Mouse (Mus musculus) erythroblast, embryonic 14.5 days (primary cell): Measurements from ENCODE around the gene Hist2h4. TPM values are rescaled to one million over a fixed set of nuclear protein-coding genes. Genes with fewer than 3 reads are reported as not detected.

ENCODE experiments used
- H3K27me3 ChIP-seq: 2 replicates; pipeline ENCODE4 v1.6.1; 2012; ENCODE audit warnings: inconsistent platforms; ENCODE audit not compliant: control insufficient read depth
- H3K36me3 ChIP-seq: 2 replicates; pipeline ENCODE4 v1.6.1; 2012; ENCODE audit warnings: mild to moderate bottlenecking, inconsistent platforms; ENCODE audit not compliant: control insufficient read depth
- H3K4me1 ChIP-seq: 2 replicates; pipeline ENCODE4 v1.6.1; 2012; ENCODE audit warnings: inconsistent platforms; ENCODE audit not compliant: control insufficient read depth
- H3K4me3 ChIP-seq: replicated peaks from 2 replicates; pipeline ENCODE3; 2012; ENCODE audit warnings: moderate library complexity, mild to moderate bottlenecking, inconsistent platforms
- H3K9me3 ChIP-seq: 2 replicates; pipeline ENCODE4 v1.6.1; 2012; ENCODE audit warnings: low read length, inconsistent platforms, mixed read lengths; ENCODE audit not compliant: control insufficient read depth
- GATA1 ChIP-seq: IDR thresholded peaks from 2 replicates; pipeline ENCODE4 v1.6.1; 2012; ENCODE audit warnings: low read length, inconsistent platforms, mixed read lengths
- TAL1 ChIP-seq: IDR thresholded peaks from 3 replicates; pipeline ENCODE4 v1.6.1; 2012; ENCODE audit warnings: low read length, inconsistent platforms, mixed read lengths
- polyA plus RNA-seq: library from polyadenylated mRNA; stranded (reverse); fragments of >175 nt; gene quantifications from 2 replicates; pipeline ENCODE4 v1.2.3, GENCODE M21; 2012

The Hist2h4 gene
- polyA plus RNA-seq, 1 experiment: 7.2 TPM

GRCm38 (mm10) chr3:96263558-96264403 lies 670 bp upstream of the Hist2h4 start:
- no peak for TF ChIP-seq TAL1
- peaks cover 77% of the 10 kb centered on the region for H3K4me1 ChIP-seq
- peaks cover 18% of the 10 kb centered on the region for H3K36me3 ChIP-seq
- H3K27me3 ChIP-seq: no peaks in the 10 kb centered on the region
- H3K9me3 ChIP-seq: no peaks in the 10 kb centered on the region
- peak overlapping the region; percentile 76 for H3K4me3 ChIP-seq

DNA sequence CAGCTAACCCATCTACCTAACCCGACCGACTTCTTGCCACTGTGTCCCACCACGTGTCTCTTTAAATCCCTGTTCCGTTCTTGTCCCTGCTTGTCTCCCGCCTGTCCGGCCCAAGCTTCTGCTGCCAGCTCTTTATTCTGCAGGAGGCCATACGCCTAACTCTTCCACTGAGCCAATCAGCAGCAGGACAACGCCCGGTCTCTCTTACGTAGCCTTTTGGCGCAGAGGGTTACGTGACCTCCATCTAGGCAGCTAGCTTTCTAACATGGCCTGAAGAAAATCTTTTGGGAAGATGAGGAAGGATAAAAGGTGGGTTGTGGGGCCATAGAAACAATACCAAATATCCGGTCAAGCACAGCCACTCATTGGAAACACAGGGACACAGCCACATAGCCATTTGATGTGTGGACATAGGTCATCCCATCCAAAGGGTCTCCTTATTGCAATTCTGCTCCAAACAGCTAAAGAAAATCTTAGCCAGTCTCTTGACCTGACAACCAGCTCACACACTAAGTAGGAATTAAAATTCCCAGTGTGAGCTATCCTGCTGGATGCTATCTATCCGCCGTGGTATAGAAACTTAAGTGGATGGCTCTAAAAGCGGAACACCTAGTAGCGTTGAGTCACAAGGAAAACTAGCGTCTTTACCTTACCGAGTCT lies 765 bp downstream of the Hist2h4 start:
- peak overlapping the region; percentile 76 for H3K4me3 ChIP-seq
- H3K4me1 ChIP-seq: peaks cover 67% of the 10 kb centered on the region
- H3K27me3 ChIP-seq: no peaks in the 10 kb centered on the region
- TF ChIP-seq TAL1: no peak
- no peak; the same call in 1 of the 2 replicates for TF ChIP-seq GATA1
- H3K36me3 ChIP-seq: peaks cover 16% of the 10 kb centered on the region
- H3K9me3 ChIP-seq: no peaks in the 10 kb centered on the region

GRCm38 (mm10) chr3:96261623-96262022 lies 1.5 kb downstream of the Hist2h4 start:
- Histone ChIP-seq H3K9me3 (no peaks in the 10 kb centered on the region), H3K36me3 (peaks cover 10% of the 10 kb centered on the region), H3K27me3 (no peaks in the 10 kb centered on the region), H3K4me1 (peaks cover 62% of the 10 kb centered on the region), H3K4me3 (peak overlapping the region; percentile 76)
- TF ChIP-seq TAL1: no peak
- TF ChIP-seq GATA1: no peak

DNA sequence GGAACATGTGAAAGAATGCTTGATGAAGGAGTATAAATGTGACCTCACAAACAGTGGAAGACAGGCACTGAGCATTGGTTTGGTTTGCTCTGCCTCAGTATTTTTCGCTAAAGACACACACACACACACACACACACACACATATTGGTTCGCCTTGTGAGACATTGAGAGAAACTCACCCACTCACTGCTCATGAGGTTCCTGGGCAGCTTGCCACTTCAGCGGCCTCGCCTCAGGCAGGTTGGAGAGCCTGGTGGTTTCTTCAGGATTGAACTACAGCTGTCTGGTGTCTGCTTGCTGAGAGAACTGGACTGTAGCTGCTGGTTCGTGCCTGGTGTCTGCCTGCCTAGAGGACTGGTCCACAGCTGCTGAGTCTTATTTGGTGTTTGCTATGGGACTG lies 2.9 kb downstream of the Hist2h4 start:
- peaks cover 61% of the 10 kb centered on the region for H3K4me1 ChIP-seq

DNA sequence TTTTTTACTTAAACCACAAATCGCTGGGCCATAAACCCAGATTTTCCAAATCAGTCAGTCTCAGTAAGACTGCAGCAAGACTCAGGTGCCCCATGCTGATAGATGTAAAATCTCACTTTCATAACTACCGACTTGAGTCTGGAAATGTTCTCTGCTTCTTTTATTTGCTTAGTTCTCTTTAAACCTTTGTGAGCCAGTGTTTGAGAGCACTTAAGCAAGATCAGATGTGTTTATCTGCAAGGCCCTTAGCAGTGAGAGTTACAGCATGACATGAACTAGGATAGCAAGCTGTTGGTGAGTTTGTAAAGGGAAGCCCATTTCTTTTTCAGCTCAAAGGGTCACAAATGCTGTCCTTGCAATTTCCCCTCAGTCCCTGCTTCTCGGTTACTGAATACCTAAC lies 5.9 kb downstream of the Hist2h4 start:
- H3K9me3 ChIP-seq: no peaks in the 10 kb centered on the region
- no peak overlapping the region for H3K4me3 ChIP-seq
- TF ChIP-seq GATA1 (no peak), TAL1 (no peak)
- no peaks in the 10 kb centered on the region; the same call in 1 of the 2 replicates for H3K36me3 ChIP-seq
- H3K27me3 ChIP-seq: no peaks in the 10 kb centered on the region
- H3K4me1 ChIP-seq: peaks cover 60% of the 10 kb centered on the region

More for the DNA sequence above, 2.9 kb downstream of the Hist2h4 start:
- Histone ChIP-seq H3K27me3 (no peaks in the 10 kb centered on the region), H3K36me3 (peaks cover 7% of the 10 kb centered on the region), H3K9me3 (no peaks in the 10 kb centered on the region), H3K4me3 (no peak overlapping the region)
- TF ChIP-seq GATA1 (no peak), TAL1 (no peak)

DNA sequence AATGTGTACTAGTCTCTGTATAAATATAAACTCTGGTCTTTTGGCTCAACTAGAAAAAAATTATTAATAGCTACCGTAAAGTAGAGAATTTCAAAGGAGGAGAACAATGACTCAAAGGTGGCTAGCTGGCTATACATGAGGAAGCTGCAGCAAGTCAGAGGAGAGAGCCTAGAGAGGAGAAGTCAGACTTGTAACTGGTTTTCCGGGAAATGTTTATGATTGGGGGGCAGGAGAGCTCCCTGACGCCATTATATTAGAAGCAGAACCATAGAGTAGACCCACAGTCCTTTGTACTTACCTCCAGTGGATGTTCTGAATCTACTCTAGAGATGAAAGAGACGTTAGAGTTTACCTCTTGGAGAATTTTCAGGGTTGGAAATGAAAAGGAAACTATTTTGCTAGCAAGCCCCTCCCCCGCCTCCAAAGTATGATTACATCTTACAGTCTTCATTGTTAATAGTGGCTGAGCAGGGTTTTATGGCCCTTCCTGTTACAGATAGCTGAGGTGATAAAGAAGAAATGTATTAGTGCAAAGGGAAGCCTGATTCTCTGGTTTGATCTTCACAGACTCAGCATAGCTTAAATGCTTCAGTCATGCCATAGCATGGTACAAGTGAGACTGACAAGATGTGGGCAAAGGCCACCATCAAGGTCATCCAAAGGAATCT lies 7.1 kb downstream of the Hist2h4 start:
- TF ChIP-seq GATA1 (no peak), TAL1 (no peak)
- Histone ChIP-seq H3K4me3 (no peak overlapping the region), H3K4me1 (peaks cover 53% of the 10 kb centered on the region), H3K9me3 (no peaks in the 10 kb centered on the region), H3K36me3 (no peaks in the 10 kb centered on the region; the same call in 1 of the 2 replicates), H3K27me3 (no peaks in the 10 kb centered on the region)

GRCm38 (mm10) chr3:96254683-96255355 lies 8.3 kb downstream of the Hist2h4 start:
- Histone ChIP-seq H3K4me3 (peak overlapping the region; percentile 37), H3K36me3 (no peaks in the 10 kb centered on the region; the same call in 1 of the 2 replicates), H3K27me3 (no peaks in the 10 kb centered on the region), H3K9me3 (no peaks in the 10 kb centered on the region), H3K4me1 (peaks cover 58% of the 10 kb centered on the region)
- TF ChIP-seq TAL1: peak; percentile 44; the same call in 2 of the 3 replicates
- peak; percentile 38; the same call in 1 of the 2 replicates for TF ChIP-seq GATA1

- Histone ChIP-seq H3K9me3 (no peaks in the 10 kb centered on the region), H3K4me1 (peaks cover 72% of the 10 kb centered on the region), H3K27me3 (no peaks in the 10 kb centered on the region), H3K36me3 (peaks cover 4% of the 10 kb centered on the region), H3K4me3 (no peak overlapping the region)
- TF ChIP-seq GATA1: no peak
- no peak for TF ChIP-seq TAL1
These were observed 11.3 kb downstream of the Hist2h4 start for GRCm38 (mm10) chr3:96251787-96252186.
